Mouse (Mus musculus) testis, postnatal 10 days (tissue): ENCODE data around the gene Axl.
"Not testable (repeated sequence)": the region's sequence is repeated elsewhere in the genome, so short reads cannot be mapped to it uniquely, and the experiment has no call there.

Experiments
- DNase-seq: peaks from one replicate; pipeline ENCODE4 v3.0.0; 2021; ENCODE audit warnings: low spot score

Axl gene

GRCm38 (mm10) chr7:25793679-25794078, 5.2 kb upstream of the Axl start:
- peak; percentile 69 for DNase-seq

GRCm38 (mm10) chr7:25792966-25793365, 4.5 kb upstream of the Axl start:
- not testable (repeated sequence) for DNase-seq

- DNase-seq, result no peak
These were observed 2.1 kb upstream of the Axl start for GRCm38 (mm10) chr7:25790615-25791014.

- no peak for DNase-seq
These were observed 580 bp upstream of the Axl start for GRCm38 (mm10) chr7:25789129-25789440.

GRCm38 (mm10) chr7:25787456-25788219, 867 bp downstream of the Axl start:
- DNase-seq, result peak; percentile 67

GRCm38 (mm10) chr7:25786974-25787373, 1.5 kb downstream of the Axl start:
- DNase-seq, result no peak

- no peak for DNase-seq
These were observed 2.8 kb downstream of the Axl start for GRCm38 (mm10) chr7:25785752-25786151.

GRCm38 (mm10) chr7:25784808-25785207, 3.7 kb downstream of the Axl start:
- DNase-seq, result no peak

- no peak for DNase-seq
These were observed 4.8 kb downstream of the Axl start for GRCm38 (mm10) chr7:25783746-25784145.

- no peak for DNase-seq
These were observed 5.8 kb downstream of the Axl start for GRCm38 (mm10) chr7:25782744-25783143.

GRCm38 (mm10) chr7:25781937-25782610, 6.4 kb downstream of the Axl start:
- DNase-seq, result no peak

- peak; percentile 89 for DNase-seq
These were observed 7.1 kb downstream of the Axl start for GRCm38 (mm10) chr7:25781321-25781936.

GRCm38 (mm10) chr7:25780753-25781152, 7.8 kb downstream of the Axl start:
- no peak for DNase-seq

- DNase-seq, result no peak
These were observed 8.5 kb downstream of the Axl start for GRCm38 (mm10) chr7:25780021-25780420.

- DNase-seq, result no peak
These were observed 20.3 kb downstream of the Axl start for GRCm38 (mm10) chr7:25768229-25768628.

GRCm38 (mm10) chr7:25766108-25766507, 22.4 kb downstream of the Axl start:
- DNase-seq, result no peak

- no peak for DNase-seq
These were observed 24.3 kb downstream of the Axl start for GRCm38 (mm10) chr7:25764221-25764620.

GRCm38 (mm10) chr7:25763678-25764077, 24.8 kb downstream of the Axl start:
- peak; percentile 76 for DNase-seq

- DNase-seq, result no peak
These were observed 27.2 kb downstream of the Axl start for GRCm38 (mm10) chr7:25761354-25761753.

GRCm38 (mm10) chr7:25756011-25756410, 32.5 kb downstream of the Axl start:
- DNase-seq, result peak; percentile 97

GRCm38 (mm10) chr7:25755468-25755833, 33.1 kb downstream of the Axl start:
- peak; percentile 70 for DNase-seq

- peak; percentile 99 for DNase-seq
These were observed 33.6 kb downstream of the Axl start, which contains the start of gene Hnrnpul1 for GRCm38 (mm10) chr7:25754738-25755467. TSS of gene Hnrnpul1 (minus strand) at chr7:25754757.

GRCm38 (mm10) chr7:25754439-25754737, 34.1 kb downstream of the Axl start:
- no peak for DNase-seq
